Mouse (Mus musculus): ENCODE results near the gene Spag5.

Gene Spag5

GRCm38 (mm10) chr11:78322860-78323259 lies 21.5 kb downstream of the Spag5 start, which contains the start of gene Aldoc:
Gene Aldoc (plus strand): TSS chr11:78322968.
- DNase-seq (ENCODE audit: low spot score): peak; percentile 84

GRCm38 (mm10) chr11:78324000-78324785 lies 22.9 kb downstream of the Spag5 start:
- no peak for DNase-seq (ENCODE audit: low spot score)

- no peak for DNase-seq (ENCODE audit: low spot score)
Observed at GRCm38 (mm10) chr11:78324965-78325364, 23.6 kb downstream of the Spag5 start.

- DNase-seq (ENCODE audit: low spot score): no peak
Observed at GRCm38 (mm10) chr11:78327215-78327614, 25.9 kb downstream of the Spag5 start.

GRCm38 (mm10) chr11:78327634-78328511 lies 26.5 kb downstream of the Spag5 start, which contains the start of gene Pigs:
Gene Pigs (plus strand): TSS chr11:78328415.
- peak; percentile 92 for DNase-seq (ENCODE audit: low spot score)

GRCm38 (mm10) chr11:78328512-78329056 lies 27.3 kb downstream of the Spag5 start:
- DNase-seq (ENCODE audit: low spot score): no peak

- DNase-seq (ENCODE audit: low spot score): no peak
Observed at GRCm38 (mm10) chr11:78332676-78333075, 31.3 kb downstream of the Spag5 start.

GRCm38 (mm10) chr11:78333992-78334391 lies 32.7 kb downstream of the Spag5 start:
- no peak for DNase-seq (ENCODE audit: low spot score)

GRCm38 (mm10) chr11:78337040-78337439 lies 35.7 kb downstream of the Spag5 start:
- DNase-seq (ENCODE audit: low spot score): no peak

- no peak for DNase-seq (ENCODE audit: low spot score)
Observed at GRCm38 (mm10) chr11:78341702-78342101, 40.4 kb downstream of the Spag5 start.

- peak; percentile 54 for DNase-seq (ENCODE audit: low spot score)
Observed at GRCm38 (mm10) chr11:78343381-78344327, 42.3 kb downstream of the Spag5 start, which contains the start of gene Unc119. Gene Unc119 (plus strand): TSS chr11:78343482.

GRCm38 (mm10) chr11:78344328-78344889 lies 43.1 kb downstream of the Spag5 start:
- no peak for DNase-seq (ENCODE audit: low spot score)

- DNase-seq (ENCODE audit: low spot score): no peak
Observed at GRCm38 (mm10) chr11:78344890-78345715, 43.8 kb downstream of the Spag5 start.

GRCm38 (mm10) chr11:78345801-78346200 lies 44.5 kb downstream of the Spag5 start:
- DNase-seq (ENCODE audit: low spot score): no peak

GRCm38 (mm10) chr11:78346326-78347069 lies 45.2 kb downstream of the Spag5 start:
- DNase-seq (ENCODE audit: low spot score): no peak

GRCm38 (mm10) chr11:78347070-78347754 lies 45.9 kb downstream of the Spag5 start:
- peak; percentile 51 for DNase-seq (ENCODE audit: low spot score)

GRCm38 (mm10) chr11:78347908-78348307 lies 46.6 kb downstream of the Spag5 start:
- DNase-seq (ENCODE audit: low spot score): no peak

- DNase-seq (ENCODE audit: low spot score): no peak
Observed at GRCm38 (mm10) chr11:78348474-78348873, 47.1 kb downstream of the Spag5 start.
